Mouse (Mus musculus) layer of hippocampus, adult 9-11 months (tissue): ENCODE results near the gene Rbmx2.

Experiments used
- DNase-seq: peaks from one replicate; pipeline ENCODE4 v3.0.0; 2022

The Rbmx2 gene

GRCm38 (mm10) chrX:48694864-48695371, at the start of gene Rbmx2:
Gene Rbmx2 (plus strand): TSS chrX:48695004.
- peak; percentile 93 for DNase-seq

GRCm38 (mm10) chrX:48666807-48667206, 28.0 kb upstream of the Rbmx2 start:
- no peak for DNase-seq

- DNase-seq: no peak
These were observed 25.2 kb upstream of the Rbmx2 start for GRCm38 (mm10) chrX:48669588-48669987.

GRCm38 (mm10) chrX:48671714-48672113, 23.1 kb upstream of the Rbmx2 start:
- no peak for DNase-seq

- DNase-seq: no peak
These were observed 20.6 kb upstream of the Rbmx2 start, which contains the start of gene Gpr119 for GRCm38 (mm10) chrX:48674171-48674570. Gene Gpr119 (minus strand): TSS chrX:48674478.

- DNase-seq: no peak
These were observed 11.4 kb upstream of the Rbmx2 start for GRCm38 (mm10) chrX:48683451-48683850.

- no peak for DNase-seq
These were observed 10.9 kb upstream of the Rbmx2 start for GRCm38 (mm10) chrX:48683857-48684256.

GRCm38 (mm10) chrX:48694460-48694859, 344 bp upstream of the Rbmx2 start:
- no peak for DNase-seq

- DNase-seq: no peak
These were observed 14.9 kb downstream of the Rbmx2 start for GRCm38 (mm10) chrX:48709701-48710100.

- no peak for DNase-seq
These were observed 18.0 kb downstream of the Rbmx2 start for GRCm38 (mm10) chrX:48712846-48713245.

- DNase-seq: no peak
These were observed 60.0 kb downstream of the Rbmx2 start for GRCm38 (mm10) chrX:48754710-48755283.
